Mouse (Mus musculus): ENCODE results near the gene Ubxn10. TPM values are rescaled to one million over a fixed set of nuclear protein-coding genes. Genes with fewer than 3 reads are reported as not detected.

Ubxn10 gene
- 1 to 10 TPM; 1.1 to 1.9 (median 1.5) TPM for total RNA-seq (2022)

- DNase-seq (ENCODE audit: low spot score in 2 of 2): no peak
Observed at GRCm38 (mm10) chr4:138737031-138737430, at the start of gene Ubxn10. Ubxn10 (minus strand) TSS chr4:138737167.

DNA sequence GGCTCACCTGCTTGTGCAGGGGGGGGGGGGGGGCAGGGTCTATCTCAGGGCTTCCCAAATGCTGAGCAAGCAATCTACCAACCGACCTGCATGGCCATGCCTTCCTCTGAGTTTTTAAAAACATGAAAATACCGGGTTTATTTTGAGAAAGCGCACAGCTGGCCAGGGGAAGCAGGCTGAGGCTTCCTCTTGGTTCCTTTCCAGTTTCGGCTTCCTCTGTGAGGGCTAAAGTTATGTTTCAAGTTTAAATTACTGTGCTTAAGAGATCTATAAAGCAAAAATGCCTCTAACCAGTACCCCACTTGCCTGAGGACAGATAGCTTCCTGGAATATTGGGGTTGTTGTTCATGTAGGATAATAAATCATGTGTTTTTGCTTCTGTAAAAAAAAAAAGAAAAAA lies 49.2 kb upstream of the Ubxn10 start:
- no peak for DNase-seq (ENCODE audit: low spot score in 2 of 2)

- no peak for DNase-seq (ENCODE audit: low spot score in 2 of 2)
Observed at GRCm38 (mm10) chr4:138785721-138786120, 48.8 kb upstream of the Ubxn10 start.

- peak in 1 of 2 experiments; percentile 63 for DNase-seq (ENCODE audit: low spot score in 2 of 2)
Observed at GRCm38 (mm10) chr4:138782098-138782497, 45.1 kb upstream of the Ubxn10 start.

GRCm38 (mm10) chr4:138780300-138780699 lies 43.3 kb upstream of the Ubxn10 start:
- no peak for DNase-seq (ENCODE audit: low spot score in 2 of 2)

DNA sequence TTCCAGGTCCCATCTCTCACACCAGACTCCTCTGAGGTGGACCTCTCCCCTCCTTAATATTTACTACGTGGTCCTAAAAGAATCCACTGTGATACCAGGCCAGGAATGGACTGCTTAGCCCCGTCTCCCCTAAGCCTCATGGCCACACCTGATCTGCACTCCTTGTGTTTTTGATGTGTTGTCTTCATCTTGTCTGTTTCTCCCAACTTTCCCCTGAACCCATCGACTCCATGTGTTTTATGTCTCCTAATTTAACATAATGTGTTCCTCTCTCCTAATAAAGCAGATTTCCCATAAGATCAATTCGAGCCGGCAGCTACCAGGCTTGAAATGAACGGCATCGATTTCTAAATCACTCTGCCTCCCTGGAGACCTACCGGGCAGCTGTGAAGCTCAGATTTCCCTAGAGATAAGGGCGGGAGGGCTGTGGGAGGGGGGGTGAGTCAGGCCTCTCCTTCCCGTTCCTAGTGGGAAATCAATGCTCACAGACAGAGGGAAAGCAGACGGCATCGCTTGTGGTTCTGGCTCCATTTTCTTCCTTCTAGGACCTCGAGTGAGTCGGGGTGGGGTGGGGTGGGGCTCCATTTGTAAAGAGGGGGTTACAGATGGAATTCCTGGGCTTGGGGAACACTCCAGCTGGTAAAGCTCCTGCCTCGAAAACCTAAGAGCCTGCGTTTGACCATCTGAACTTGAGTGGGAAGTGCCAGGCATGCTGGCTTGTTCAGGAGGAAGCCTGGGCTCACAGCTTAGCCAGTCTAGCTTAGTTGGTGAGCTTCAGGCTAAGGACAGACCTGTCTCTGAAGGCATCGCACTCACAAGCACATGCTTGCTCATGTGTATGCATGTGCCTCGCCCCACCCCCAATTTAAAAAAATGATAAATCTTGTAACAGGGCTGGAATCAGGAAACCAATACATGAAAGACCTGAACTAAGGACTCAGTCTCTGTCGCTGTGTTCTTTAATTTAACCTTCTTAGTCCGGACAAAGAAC lies 40.7 kb upstream of the Ubxn10 start:
- DNase-seq (ENCODE audit: low spot score in 2 of 2): no peak

DNA sequence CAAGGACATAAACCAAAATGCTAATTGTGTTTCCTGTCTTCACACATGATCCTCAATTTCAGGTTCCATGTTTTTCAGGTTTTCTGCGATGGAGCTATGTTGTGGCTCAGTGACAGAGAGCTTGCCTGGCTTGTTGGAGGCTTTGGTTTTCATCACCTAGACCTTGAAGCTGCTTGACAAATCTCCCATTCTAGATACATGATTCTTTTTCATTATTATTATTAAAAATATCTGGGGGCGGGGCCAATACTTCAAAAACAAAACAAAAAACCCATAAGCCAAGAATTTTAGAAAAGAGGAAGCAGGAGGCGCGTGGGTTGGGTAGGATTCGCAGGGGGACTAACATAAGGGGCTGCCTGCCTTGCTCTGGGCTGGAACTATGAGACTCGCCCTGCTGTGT lies 38.5 kb upstream of the Ubxn10 start, which contains the start of gene Pla2g2d:
Pla2g2d (plus strand) TSS at position 301 of the 400 bp plus-strand sequence.
- no peak for DNase-seq (ENCODE audit: low spot score in 2 of 2)

DNA sequence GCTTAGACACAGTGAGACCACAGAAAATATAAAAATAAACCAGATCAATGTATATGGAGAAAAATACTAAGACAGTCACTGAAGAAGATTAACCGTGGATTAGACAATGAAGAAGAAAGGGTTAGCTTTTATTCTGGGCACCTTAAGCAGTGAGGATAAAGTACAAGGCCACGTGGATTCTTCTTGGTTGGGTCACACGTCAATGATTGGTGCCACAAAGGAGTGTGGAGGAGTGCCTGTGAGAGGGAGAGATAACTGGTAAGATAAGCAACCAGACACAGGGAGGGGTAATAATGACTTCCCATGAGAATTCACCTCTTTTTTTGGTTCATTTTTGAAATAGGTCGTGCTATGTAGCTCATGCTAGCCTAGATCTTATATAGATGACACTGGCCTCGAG lies 35.4 kb upstream of the Ubxn10 start:
- no peak for DNase-seq (ENCODE audit: low spot score in 2 of 2)

GRCm38 (mm10) chr4:138771970-138772369 lies 35.0 kb upstream of the Ubxn10 start:
- no peak for DNase-seq (ENCODE audit: low spot score in 2 of 2)

DNA sequence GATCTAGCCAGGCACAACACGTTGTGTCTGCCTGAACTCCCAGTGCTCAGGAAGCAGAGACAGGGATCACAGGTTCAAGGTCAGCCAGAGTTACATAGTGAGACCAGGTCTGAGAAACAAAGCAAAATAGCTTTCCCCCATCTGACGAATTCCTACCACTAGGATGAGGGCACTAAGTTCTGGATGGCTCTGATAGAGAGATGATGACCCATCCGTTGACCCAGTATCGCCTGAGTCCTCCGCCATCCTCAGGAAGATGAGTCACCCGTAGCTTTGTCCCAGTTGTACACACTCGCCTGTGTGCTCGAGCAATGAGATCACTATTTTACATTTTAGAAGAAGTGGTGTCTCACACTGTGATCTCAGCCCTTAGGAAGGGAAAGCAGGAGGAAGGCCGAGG lies 25.3 kb upstream of the Ubxn10 start:
- DNase-seq (ENCODE audit: low spot score in 2 of 2): no peak

DNA sequence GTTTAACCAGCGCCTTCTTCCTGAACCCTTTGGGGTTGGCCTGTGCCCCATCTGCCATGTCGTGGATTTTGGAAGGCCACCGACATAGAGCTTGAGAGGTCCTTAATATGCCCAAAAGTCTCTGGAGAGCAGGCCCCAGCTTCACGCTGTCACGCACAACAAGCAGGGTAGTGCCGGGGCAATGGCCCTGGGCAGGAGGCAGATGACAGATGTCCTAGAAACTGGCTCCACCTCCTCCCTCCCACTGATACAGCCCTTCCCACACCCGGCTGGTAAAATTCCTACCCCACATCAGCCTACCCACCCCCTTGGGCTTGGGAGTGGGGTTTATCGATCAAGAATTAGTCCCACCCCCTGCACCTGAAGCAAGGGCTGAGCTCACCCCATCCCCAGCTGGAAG lies 20.4 kb upstream of the Ubxn10 start, which contains the start of gene Pla2g2f:
Pla2g2f (minus strand) TSS at position 211 of the 400 bp plus-strand sequence.
- no peak for DNase-seq (ENCODE audit: low spot score in 2 of 2)

- DNase-seq (ENCODE audit: low spot score in 2 of 2): no peak
Observed at GRCm38 (mm10) chr4:138755983-138756382, 19.0 kb upstream of the Ubxn10 start.

DNA sequence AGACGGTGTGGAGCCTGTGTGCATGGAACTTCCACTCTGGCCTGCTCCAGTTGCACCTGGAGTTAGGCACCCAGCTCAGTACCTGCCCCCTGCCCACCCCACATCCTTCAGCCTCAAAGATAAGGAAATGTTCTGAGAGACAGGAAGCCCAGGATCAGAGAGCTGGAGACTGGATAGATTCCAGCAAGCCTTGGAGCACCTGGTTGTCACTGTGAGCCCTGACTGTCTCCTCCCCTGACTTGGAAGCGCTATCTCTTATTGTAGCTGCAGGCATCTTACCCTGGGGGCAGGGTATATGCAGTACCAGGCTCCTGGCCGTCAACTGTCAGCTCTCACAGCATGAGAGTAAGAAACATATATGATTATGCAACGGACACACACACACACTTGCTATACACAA lies 18.5 kb upstream of the Ubxn10 start:
- no peak for DNase-seq (ENCODE audit: low spot score in 2 of 2)

DNA sequence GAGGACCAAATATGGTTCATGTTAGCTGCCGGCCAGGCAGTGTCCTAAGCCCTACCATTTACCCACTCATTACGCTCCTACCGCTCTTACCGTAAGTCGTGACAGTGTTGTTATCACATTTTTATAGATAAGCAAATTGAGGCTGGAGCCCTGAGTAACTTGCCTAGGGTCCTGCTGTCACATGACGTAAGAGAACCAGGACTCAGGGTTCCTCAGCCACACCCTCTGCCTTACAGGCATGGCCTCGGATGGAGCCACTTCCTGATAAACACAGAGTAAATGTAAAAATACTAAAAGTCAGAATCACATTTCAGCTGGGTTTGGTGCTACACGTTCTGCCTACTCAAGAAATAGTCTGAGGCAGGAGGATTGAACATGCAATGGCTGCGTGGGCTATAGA lies 17.5 kb upstream of the Ubxn10 start:
- no peak for DNase-seq (ENCODE audit: low spot score in 2 of 2)

GRCm38 (mm10) chr4:138753608-138754007 lies 16.6 kb upstream of the Ubxn10 start:
- no peak for DNase-seq (ENCODE audit: low spot score in 2 of 2)

DNA sequence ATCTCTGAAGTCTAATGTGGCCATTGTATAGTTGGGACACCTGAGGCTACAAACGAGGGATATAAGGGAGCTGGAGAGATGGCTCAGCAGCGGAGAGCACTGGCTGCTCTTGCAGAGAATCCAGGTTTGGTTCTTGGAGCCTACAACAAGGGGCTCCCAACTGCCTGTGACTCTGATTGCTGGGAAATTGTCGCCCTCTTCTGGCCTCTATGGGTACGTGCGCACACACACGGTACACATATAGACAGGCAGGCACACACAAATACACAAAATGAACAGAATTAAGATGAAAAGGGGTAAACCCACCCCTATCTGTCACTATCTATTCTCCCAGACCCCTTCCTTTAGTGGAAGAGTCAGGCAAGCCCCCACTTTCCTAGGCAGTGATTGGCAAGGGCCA lies 15.6 kb upstream of the Ubxn10 start:
- DNase-seq (ENCODE audit: low spot score in 2 of 2): no peak

DNA sequence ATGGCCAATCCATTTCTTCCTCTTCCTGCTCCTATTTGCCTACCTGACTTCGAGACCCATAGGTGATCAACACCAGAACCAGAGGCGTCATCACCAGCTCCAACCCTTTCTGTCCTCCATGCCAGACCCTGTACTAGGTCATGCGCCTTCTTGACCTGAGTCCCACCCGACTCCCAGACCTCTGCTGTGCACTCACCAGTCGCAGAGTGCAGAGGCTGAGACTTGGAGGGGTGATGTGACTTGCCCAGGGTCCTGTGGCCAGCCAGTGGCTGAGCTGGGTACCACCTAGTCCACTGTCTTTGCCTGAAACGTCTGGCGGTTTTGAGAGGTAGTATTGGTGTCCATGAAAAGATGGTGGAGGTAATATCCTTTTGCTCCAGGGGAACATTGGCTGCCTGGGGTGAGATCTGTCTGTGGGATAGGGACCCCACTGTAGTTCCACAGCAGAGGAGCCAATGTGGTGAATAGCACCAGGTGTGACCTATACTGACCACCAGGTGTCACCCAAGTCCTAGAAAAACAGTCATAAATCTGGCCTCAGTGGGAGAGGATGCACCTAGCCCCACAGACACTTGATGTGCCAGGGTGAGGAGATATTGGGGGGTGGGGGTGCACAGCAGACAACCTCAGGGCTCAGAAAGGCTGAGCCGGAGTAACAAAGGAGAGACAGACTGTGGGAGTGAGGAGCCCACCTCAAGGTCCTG lies 11.6 kb upstream of the Ubxn10 start:
- DNase-seq (ENCODE audit: low spot score in 2 of 2): peak; percentile 50 to 53

DNA sequence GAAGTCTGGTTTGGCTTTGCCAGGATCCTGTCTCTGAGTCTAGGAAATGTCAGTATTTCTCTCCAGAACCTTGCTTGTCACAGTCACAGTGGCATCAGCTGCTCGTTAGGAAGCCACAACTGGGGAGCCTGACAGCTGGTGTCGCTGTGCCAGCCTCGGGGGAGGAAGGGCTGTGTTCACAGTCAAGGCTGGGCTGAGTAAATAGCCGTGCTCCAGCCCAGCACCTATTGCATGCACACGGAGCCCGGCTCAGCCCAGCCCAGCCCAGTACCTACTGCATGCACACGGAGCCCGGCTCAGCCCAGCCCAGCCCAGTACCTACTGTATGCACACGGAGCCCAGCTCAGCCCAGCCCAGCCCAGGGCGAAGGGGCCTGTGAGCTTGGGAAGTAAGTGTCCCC lies 10.9 kb upstream of the Ubxn10 start:
- no peak for DNase-seq (ENCODE audit: low spot score in 2 of 2)

- no peak for DNase-seq (ENCODE audit: low spot score in 2 of 2)
Observed at GRCm38 (mm10) chr4:138746866-138747265, 9.9 kb upstream of the Ubxn10 start.

DNA sequence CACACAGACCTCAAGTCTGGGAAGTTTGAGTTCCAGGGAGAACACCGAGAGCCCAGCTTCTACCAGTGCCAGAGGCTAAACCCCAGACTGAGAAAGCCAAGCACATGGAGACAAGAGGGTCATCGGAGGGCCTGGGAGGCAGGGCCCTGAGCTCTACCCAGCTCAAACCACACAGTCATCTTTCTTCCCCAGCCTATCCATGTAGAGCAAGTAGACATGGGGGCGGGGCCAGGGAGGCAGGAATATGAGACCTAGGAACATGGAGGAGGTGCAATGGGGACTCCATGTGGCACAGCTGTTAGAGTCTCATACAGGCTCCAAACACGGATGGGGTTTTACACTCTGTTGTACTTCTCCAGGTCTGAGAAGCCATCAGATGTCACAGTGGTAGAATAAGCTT lies 8.9 kb upstream of the Ubxn10 start:
- DNase-seq (ENCODE audit: low spot score in 2 of 2): no peak

- no peak for DNase-seq (ENCODE audit: low spot score in 2 of 2)
Observed at GRCm38 (mm10) chr4:138739136-138739851, 2.3 kb upstream of the Ubxn10 start.

DNA sequence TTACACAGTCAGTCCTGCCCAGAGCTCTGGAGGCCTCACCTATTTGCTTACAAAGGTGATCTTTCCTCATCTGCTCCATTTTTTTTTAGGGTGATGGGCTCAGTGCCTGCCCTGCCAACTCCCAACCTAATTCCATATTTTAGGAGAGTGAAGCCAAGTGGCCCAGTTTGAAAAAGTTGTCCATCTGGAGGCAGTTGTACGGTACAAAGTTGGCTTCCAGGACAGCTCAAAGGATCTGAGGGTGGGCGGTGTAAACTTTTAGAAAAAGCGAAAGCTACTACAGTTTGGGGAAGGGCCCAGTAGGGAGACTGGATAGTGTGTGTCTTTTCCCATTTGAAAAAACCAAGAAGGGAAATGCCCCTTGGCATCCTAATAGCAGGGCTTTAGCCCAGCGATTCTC lies 2.1 kb downstream of the Ubxn10 start:
- DNase-seq (ENCODE audit: low spot score in 2 of 2): no peak
